Mouse (Mus musculus): ENCODE measurements around the gene Masp2.

- TF ChIP-seq POLR2A (IDR thresholded peaks at IDR 0.05; ENCODE audit: low read depth, low read length) (no peak), CTCF (IDR thresholded peaks at IDR 0.05; ENCODE audit: extremely low read depth, insufficient read depth, insufficient read length, insufficient replicate concordance) (no peak)
Observed at GRCm38 (mm10) chr4:148598826-148599225, 3.5 kb upstream of the Masp2 start.
